Mouse (Mus musculus) limb, embryonic 15.5 days (tissue): ENCODE measurements around the gene 4931429L15Rik. TPM values are rescaled to one million over a fixed set of nuclear protein-coding genes. Genes with fewer than 3 reads are reported as not detected.
"Not testable (repeated sequence)": the region's sequence is repeated elsewhere in the genome, so short reads cannot be mapped to it uniquely, and the experiment has no call there.

ENCODE experiments used
- ATAC-seq: fragments of 200-750 bp; cut with Nextera tagmentation; 2 replicates; pipeline ENCODE4 v1.8.0; 2017; ENCODE audit warnings: low read depth, moderate TSS enrichment; ENCODE audit not compliant: insufficient number of reproducible peaks, low FRiP score, low TSS enrichment
- H3K27ac ChIP-seq: fragments of 300-500 bp; sonication (generic); 2 replicates; pipeline ENCODE4 v1.5.1; 2015; ENCODE audit warnings: moderate library complexity, mild to moderate bottlenecking, inconsistent platforms
- H3K27me3 ChIP-seq: fragments of 300-500 bp; sonication (generic); 2 replicates; pipeline ENCODE4 v1.6.1; 2015; ENCODE audit warnings: inconsistent platforms
- H3K36me3 ChIP-seq: fragments of 300-500 bp; sonication (generic); 2 replicates; pipeline ENCODE4 v1.6.1; 2015; ENCODE audit warnings: inconsistent platforms
- H3K4me1 ChIP-seq: fragments of 300-500 bp; sonication (generic); 2 replicates; pipeline ENCODE4 v1.6.1; 2015; ENCODE audit warnings: inconsistent platforms
- H3K4me2 ChIP-seq: fragments of 300-500 bp; sonication (generic); 2 replicates; pipeline ENCODE4 v1.6.1; 2015; ENCODE audit warnings: mild to moderate bottlenecking, inconsistent platforms
- H3K4me3 ChIP-seq: fragments of 300-500 bp; sonication (generic); 2 replicates; pipeline ENCODE4 v1.5.1; 2015; ENCODE audit warnings: mild to moderate bottlenecking, inconsistent platforms
- H3K9ac ChIP-seq: fragments of 300-500 bp; sonication (generic); 2 replicates; pipeline ENCODE4 v1.6.1; 2015; ENCODE audit warnings: inconsistent platforms
- H3K9me3 ChIP-seq: fragments of 300-500 bp; sonication (generic); 2 replicates; pipeline ENCODE4 v1.6.1; 2016; ENCODE audit warnings: inconsistent platforms
- WGBS: fragments of 180-500 bp; shearing (Covaris S2); methylation state at CpG from one replicate; pipeline ENCODE4 v1.1.7; 2015; 5-methylcytosine and 5-hydroxymethylcytosine counted together
- polyA plus RNA-seq: library from polyadenylated mRNA; unstranded; fragments of >200 nt; fragmentation: Nextera tagmentation; extraction: Ambion mirVana; gene quantifications from 2 replicates; pipeline ENCODE4 v1.2.1, GENCODE M21; 2015

The 4931429L15Rik gene
- polyA plus RNA-seq: not detected in 2 replicates

- H3K4me1 ChIP-seq, H3K36me3 ChIP-seq, H3K9me3 ChIP-seq, H3K27me3 ChIP-seq, H3K4me2 ChIP-seq, H3K9ac ChIP-seq, H3K27ac ChIP-seq, H3K4me3 ChIP-seq, ATAC-seq: not testable (repeated sequence)
- WGBS: 84% methylated on average over 6 of the region's 6 CpGs
These were observed at the start of gene 4931429L15Rik for GRCm38 (mm10) chr9:46319886-46320285. Gene 4931429L15Rik (minus strand): TSS chr9:46319986.

GRCm38 (mm10) chr9:46362459-46362858 is 42.7 kb upstream of the 4931429L15Rik start:
- no peak for ATAC-seq
- Histone ChIP-seq H3K27me3 (no peaks in the 10 kb centered on the region), H3K9me3 (no peaks in the 10 kb centered on the region), H3K9ac (no peak overlapping the region), H3K4me3 (no peak overlapping the region), H3K4me2 (no peak overlapping the region), H3K36me3 (no peaks in the 10 kb centered on the region), H3K4me1 (no peaks in the 10 kb centered on the region), H3K27ac (no peak overlapping the region)
- 42% methylated on average over 2 of the region's 2 CpGs for WGBS

- Histone ChIP-seq H3K4me2 (no peak overlapping the region), H3K36me3 (no peaks in the 10 kb centered on the region), H3K4me1 (no peaks in the 10 kb centered on the region), H3K4me3 (no peak overlapping the region), H3K27ac (no peak overlapping the region), H3K9me3 (no peaks in the 10 kb centered on the region), H3K27me3 (no peaks in the 10 kb centered on the region), H3K9ac (no peak overlapping the region)
- WGBS: 37% methylated on average over 11 of the region's 11 CpGs
- ATAC-seq: no peak
These were observed 41.8 kb upstream of the 4931429L15Rik start for GRCm38 (mm10) chr9:46361461-46362111.

GRCm38 (mm10) chr9:46353992-46354391 is 34.2 kb upstream of the 4931429L15Rik start:
- no peak overlapping the region for H3K4me3 ChIP-seq
- H3K9ac ChIP-seq: no peak overlapping the region
- H3K4me1 ChIP-seq: 0 out of 2 replicates have a peak, but pooled peaks cover 8% of the 10 kb centered on the region
- peaks cover 25% of the 10 kb centered on the region for H3K27me3 ChIP-seq
- H3K9me3 ChIP-seq: no peaks in the 10 kb centered on the region
- 5% methylated on average over 3 of the region's 3 CpGs for WGBS
- H3K36me3 ChIP-seq: no peaks in the 10 kb centered on the region
- H3K4me2 ChIP-seq: no peak overlapping the region
- H3K27ac ChIP-seq: no peak overlapping the region
- no peak for ATAC-seq

- Histone ChIP-seq H3K4me1 (0 out of 2 replicates have a peak, but pooled peaks cover 8% of the 10 kb centered on the region), H3K9ac (no peak overlapping the region), H3K4me2 (no peak overlapping the region), H3K27ac (no peak overlapping the region), H3K9me3 (no peaks in the 10 kb centered on the region), H3K36me3 (no peaks in the 10 kb centered on the region), H3K27me3 (peaks cover 25% of the 10 kb centered on the region), H3K4me3 (no peak overlapping the region)
- 18% methylated on average over 5 of the region's 5 CpGs for WGBS
- ATAC-seq: no peak
These were observed 33.5 kb upstream of the 4931429L15Rik start for GRCm38 (mm10) chr9:46353330-46353724.

GRCm38 (mm10) chr9:46352651-46353329 is 33.0 kb upstream of the 4931429L15Rik start:
- H3K27me3 ChIP-seq: peaks cover 25% of the 10 kb centered on the region
- 50% methylated on average over 12 of the region's 12 CpGs for WGBS
- no peak overlapping the region for H3K4me2 ChIP-seq
- no peak overlapping the region for H3K4me3 ChIP-seq
- no peaks in the 10 kb centered on the region for H3K36me3 ChIP-seq
- H3K9me3 ChIP-seq: no peaks in the 10 kb centered on the region
- no peak overlapping the region for H3K27ac ChIP-seq
- H3K9ac ChIP-seq: no peak overlapping the region
- ATAC-seq: no peak
- 0 out of 2 replicates have a peak, but pooled peaks cover 8% of the 10 kb centered on the region for H3K4me1 ChIP-seq

GRCm38 (mm10) chr9:46350451-46350981 is 30.7 kb upstream of the 4931429L15Rik start:
- Histone ChIP-seq H3K4me3 (no peak overlapping the region), H3K9me3 (no peaks in the 10 kb centered on the region), H3K27me3 (peaks cover 25% of the 10 kb centered on the region), H3K4me1 (0 out of 2 replicates have a peak, but pooled peaks cover 8% of the 10 kb centered on the region), H3K4me2 (no peak overlapping the region), H3K36me3 (no peaks in the 10 kb centered on the region), H3K9ac (no peak overlapping the region), H3K27ac (no peak overlapping the region)
- ATAC-seq: 0 out of 2 replicates have a peak, but pooled peaks have one; percentile 8
- WGBS: 26% methylated on average over 9 of the region's 9 CpGs

GRCm38 (mm10) chr9:46345887-46346665 is 26.3 kb upstream of the 4931429L15Rik start:
- 93% methylated on average over 4 of the region's 4 CpGs for WGBS

GRCm38 (mm10) chr9:46339051-46339652 is 19.4 kb upstream of the 4931429L15Rik start:
- Histone ChIP-seq H3K4me2 (no peak overlapping the region), H3K27me3 (peaks cover 13% of the 10 kb centered on the region), H3K4me3 (no peak overlapping the region), H3K36me3 (no peaks in the 10 kb centered on the region), H3K9ac (no peak overlapping the region), H3K9me3 (no peaks in the 10 kb centered on the region), H3K27ac (no peak overlapping the region), H3K4me1 (peaks cover 4% of the 10 kb centered on the region)
- 74% methylated on average over 4 of the region's 4 CpGs for WGBS
- ATAC-seq: no peak

More at GRCm38 (mm10) chr9:46345887-46346665, 26.3 kb upstream of the 4931429L15Rik start:
- Histone ChIP-seq H3K4me2 (no peak overlapping the region), H3K9ac (no peak overlapping the region), H3K36me3 (no peaks in the 10 kb centered on the region), H3K4me3 (no peak overlapping the region), H3K27me3 (0 out of 2 replicates have a peak, but pooled peaks cover 4% of the 10 kb centered on the region), H3K9me3 (no peaks in the 10 kb centered on the region), H3K27ac (no peak overlapping the region), H3K4me1 (0 out of 2 replicates have a peak, but pooled peaks cover 5% of the 10 kb centered on the region)
- no peak for ATAC-seq

- Histone ChIP-seq H3K9ac (no peak overlapping the region), H3K4me3 (no peak overlapping the region), H3K4me2 (no peak overlapping the region), H3K9me3 (no peaks in the 10 kb centered on the region), H3K4me1 (peaks cover 4% of the 10 kb centered on the region), H3K36me3 (no peaks in the 10 kb centered on the region), H3K27me3 (peaks cover 13% of the 10 kb centered on the region), H3K27ac (no peak overlapping the region)
- WGBS: 44% methylated on average over 4 of the region's 4 CpGs
- ATAC-seq: no peak
These were observed 18.6 kb upstream of the 4931429L15Rik start for GRCm38 (mm10) chr9:46338384-46338783.

- Histone ChIP-seq H3K4me1 (peaks cover 4% of the 10 kb centered on the region), H3K36me3 (no peaks in the 10 kb centered on the region), H3K4me3 (no peak overlapping the region), H3K27me3 (peaks cover 13% of the 10 kb centered on the region), H3K9ac (no peak overlapping the region), H3K4me2 (no peak overlapping the region), H3K27ac (no peak overlapping the region), H3K9me3 (no peaks in the 10 kb centered on the region)
- no peak for ATAC-seq
- WGBS: 12% methylated on average over 3 of the region's 3 CpGs
These were observed 18.1 kb upstream of the 4931429L15Rik start for GRCm38 (mm10) chr9:46337852-46338291.
